Mouse (Mus musculus) spleen, adult 2 months (tissue): ENCODE measurements around the gene Pttg1. TPM values are rescaled to one million over a fixed set of nuclear protein-coding genes. Genes with fewer than 3 reads are reported as not detected.
A peak's percentile ranks its signal among the peaks of the same experiment; 100 is the strongest.

Source experiments
- DNase-seq, 2 experiments: peaks; one replicate each; pipeline versions ENCODE4 v3.0.0 to v3.0.0-alpha.2; 2012 to 2021; ENCODE audit warnings: low spot score in 2 of 2, low read depth in 1 of 2
- H3K27ac ChIP-seq: fragments of 200-500 bp; 2 replicates; pipeline ENCODE4 v1.5.1; 2012; ENCODE audit warnings: low read length, inconsistent platforms; ENCODE audit not compliant: insufficient read depth
- H3K27me3 ChIP-seq: fragments of 200-500 bp; 2 replicates; pipeline ENCODE4 v1.6.1; 2012; ENCODE audit warnings: mild to moderate bottlenecking, moderate library complexity, low read length, inconsistent platforms; ENCODE audit not compliant: control insufficient read depth, insufficient read depth
- H3K36me3 ChIP-seq: fragments of 200-500 bp; 2 replicates; pipeline ENCODE4 v1.6.1; 2012; ENCODE audit warnings: mild to moderate bottlenecking, low read length, inconsistent platforms; ENCODE audit not compliant: control insufficient read depth, insufficient read depth
- H3K4me1 ChIP-seq: fragments of 200-500 bp; 2 replicates; pipeline ENCODE4 v1.6.1; 2011; ENCODE audit warnings: inconsistent platforms; ENCODE audit not compliant: control insufficient read depth, insufficient read depth, insufficient read length
- H3K4me3 ChIP-seq: fragments of 200-500 bp; 2 replicates; pipeline ENCODE4 v1.5.1; 2011; ENCODE audit warnings: mild to moderate bottlenecking, inconsistent platforms; ENCODE audit not compliant: insufficient read depth, insufficient read length; ENCODE audit errors: extremely low read depth
- CTCF ChIP-seq: fragments of 200-500 bp; IDR thresholded peaks from 2 replicates; pipeline ENCODE4 v1.5.1; 2011; ENCODE audit warnings: mild to moderate bottlenecking, inconsistent platforms; ENCODE audit not compliant: insufficient read depth, insufficient read length, insufficient replicate concordance; ENCODE audit errors: extremely low read depth
- POLR2A ChIP-seq: fragments of 200-500 bp; IDR thresholded peaks from 2 replicates; pipeline ENCODE4 v1.6.1; 2011; ENCODE audit warnings: low read depth, low read length, inconsistent platforms
- WGBS: fragments of 180-500 bp; shearing (Covaris S2); methylation state at CpG from one replicate; pipeline ENCODE4 v1.1.7; 2018; 5-methylcytosine and 5-hydroxymethylcytosine counted together
- polyA plus RNA-seq: library from polyadenylated mRNA; depleted of rRNA; stranded (reverse); fragments of >200 nt; gene quantifications from 2 replicates; pipeline ENCODE4 v1.2.3, GENCODE M21; 2012

The Pttg1 gene
- polyA plus RNA-seq, 1 experiment: 15.6 TPM

DNA sequence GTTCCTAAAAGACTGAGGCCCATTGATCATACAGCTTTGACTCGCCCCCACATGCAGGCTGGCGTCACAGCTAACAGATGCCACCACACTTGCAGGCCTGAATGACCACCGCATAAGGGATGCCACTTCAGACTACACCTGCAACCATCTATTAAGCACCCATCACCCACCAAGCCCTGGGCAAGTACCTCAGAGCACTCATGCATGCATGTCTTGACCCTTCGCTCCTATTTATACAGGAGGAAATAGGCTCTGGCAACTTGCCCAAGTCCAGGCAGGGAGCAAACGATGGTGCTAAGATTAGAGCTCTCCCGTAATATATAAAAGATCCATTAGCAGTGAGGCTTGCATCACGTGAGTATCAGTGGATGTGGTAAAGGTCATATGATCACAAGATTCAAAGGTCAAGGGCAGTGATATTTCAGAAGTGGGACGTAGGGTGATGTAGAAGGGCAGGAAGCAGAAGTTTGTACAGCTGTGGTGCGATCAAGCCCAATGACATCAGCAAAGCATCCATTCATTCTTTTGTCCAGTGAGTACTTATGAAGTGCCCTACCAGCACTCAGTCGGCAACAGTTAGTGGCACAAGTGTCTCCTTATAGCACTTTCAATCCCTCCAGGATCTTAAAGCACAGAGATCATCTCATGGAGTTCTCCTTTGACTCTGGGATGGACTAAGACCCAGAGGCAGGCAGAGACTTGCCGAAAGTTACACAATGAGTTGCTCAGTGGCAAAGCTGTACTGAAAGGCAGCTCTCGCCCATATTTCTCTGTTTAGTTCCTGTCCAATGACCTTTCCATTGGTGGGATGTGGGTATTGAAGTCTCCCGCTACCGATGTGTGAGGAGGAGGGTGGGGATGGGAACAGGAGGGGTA lies 30.7 kb downstream of the Pttg1 start:
- DNase-seq: peak in 1 of 2 experiments; percentile 36
- WGBS: 63% methylated on average over 14 of the region's 14 CpGs
- Histone ChIP-seq H3K4me1 (peaks cover 4% of the 10 kb centered on the region; the same call in 1 of the 2 replicates), H3K27ac (no peak overlapping the region), H3K36me3 (no peaks in the 10 kb centered on the region), H3K27me3 (no peaks in the 10 kb centered on the region), H3K4me3 (no peak overlapping the region)
- TF ChIP-seq CTCF (no peak), POLR2A (no peak)

DNA sequence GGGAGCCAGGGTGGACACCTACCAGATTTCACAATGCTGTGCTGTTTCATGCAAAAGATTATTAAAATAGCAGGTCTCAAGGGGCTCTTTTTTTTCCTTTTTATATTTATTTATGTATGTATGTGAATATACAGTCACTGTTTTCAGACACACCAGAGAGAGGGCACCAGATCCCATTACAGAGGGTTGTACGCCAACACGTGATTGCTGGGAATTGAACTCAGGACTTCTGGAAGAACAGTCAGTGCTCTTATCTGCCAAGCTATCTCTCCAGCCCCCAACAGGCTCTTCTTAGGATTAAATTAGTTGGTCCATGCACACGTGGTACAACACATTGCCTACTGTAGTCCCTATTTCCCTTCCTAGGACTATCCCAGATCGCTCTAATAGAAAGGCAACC lies 32.7 kb downstream of the Pttg1 start:
- WGBS: 92% methylated on average over 4 of the region's 4 CpGs
- no peaks in the 10 kb centered on the region for H3K36me3 ChIP-seq
- no peak for DNase-seq

DNA sequence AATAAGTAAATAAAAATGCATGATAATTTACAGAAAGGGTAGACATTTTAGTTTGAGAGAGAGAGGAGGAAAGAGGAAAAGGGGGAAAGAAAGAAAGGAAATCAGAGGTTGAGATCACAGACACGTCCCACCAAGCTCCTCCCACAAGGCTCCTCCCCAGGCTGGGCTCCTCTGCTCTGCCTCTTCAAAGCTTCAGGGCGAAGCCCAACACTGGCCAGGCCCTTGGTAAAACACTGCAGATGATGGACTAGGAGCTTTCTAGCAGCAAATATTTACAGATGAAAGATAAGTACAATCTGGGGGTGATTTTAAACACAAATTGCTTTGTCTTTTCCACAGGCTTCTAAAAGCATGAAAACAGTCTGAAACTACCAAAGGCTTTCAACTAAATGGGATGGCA lies 33.3 kb downstream of the Pttg1 start:
- peaks cover 15% of the 10 kb centered on the region; the same call in 1 of the 2 replicates for H3K4me1 ChIP-seq
- no peaks in the 10 kb centered on the region for H3K27me3 ChIP-seq
- no peak for DNase-seq
- H3K36me3 ChIP-seq: no peaks in the 10 kb centered on the region
- TF ChIP-seq CTCF (no peak), POLR2A (no peak)
- no peak overlapping the region for H3K4me3 ChIP-seq
- 57% methylated on average over 2 of the region's 2 CpGs for WGBS
- H3K27ac ChIP-seq: no peak overlapping the region

More for the DNA sequence above, 32.7 kb downstream of the Pttg1 start:
- Histone ChIP-seq H3K27me3 (no peaks in the 10 kb centered on the region), H3K4me3 (no peak overlapping the region), H3K27ac (no peak overlapping the region), H3K4me1 (peaks cover 11% of the 10 kb centered on the region; the same call in 1 of the 2 replicates)
- TF ChIP-seq POLR2A: no peak
- no peak for TF ChIP-seq CTCF

DNA sequence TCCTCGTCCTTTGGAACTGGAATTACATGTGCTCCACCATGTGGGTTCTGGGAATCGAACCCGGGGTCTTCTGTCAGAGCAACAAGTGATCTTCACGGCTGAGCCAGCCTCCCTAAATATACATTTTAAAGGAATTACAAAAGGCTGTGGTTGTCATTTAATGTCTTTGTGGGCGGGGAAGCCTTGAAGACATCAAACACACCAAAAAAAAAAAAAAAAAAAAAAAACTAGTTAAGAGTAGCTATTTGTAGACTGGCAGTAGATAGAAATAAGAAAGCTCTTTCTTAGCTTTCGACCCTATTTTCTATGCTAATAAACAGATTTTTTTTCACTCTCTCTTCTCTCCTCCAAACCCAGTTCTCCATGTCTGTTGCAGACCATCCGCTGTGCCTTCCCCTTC lies 36.9 kb downstream of the Pttg1 start:
- Histone ChIP-seq H3K27me3 (no peaks in the 10 kb centered on the region), H3K27ac (no peak overlapping the region), H3K36me3 (no peaks in the 10 kb centered on the region), H3K4me1 (peaks cover 32% of the 10 kb centered on the region; the same call in 1 of the 2 replicates), H3K4me3 (no peak overlapping the region)
- no peak for DNase-seq
- WGBS: 81% methylated on average over 7 of the region's 7 CpGs
- TF ChIP-seq POLR2A (no peak), CTCF (no peak)

DNA sequence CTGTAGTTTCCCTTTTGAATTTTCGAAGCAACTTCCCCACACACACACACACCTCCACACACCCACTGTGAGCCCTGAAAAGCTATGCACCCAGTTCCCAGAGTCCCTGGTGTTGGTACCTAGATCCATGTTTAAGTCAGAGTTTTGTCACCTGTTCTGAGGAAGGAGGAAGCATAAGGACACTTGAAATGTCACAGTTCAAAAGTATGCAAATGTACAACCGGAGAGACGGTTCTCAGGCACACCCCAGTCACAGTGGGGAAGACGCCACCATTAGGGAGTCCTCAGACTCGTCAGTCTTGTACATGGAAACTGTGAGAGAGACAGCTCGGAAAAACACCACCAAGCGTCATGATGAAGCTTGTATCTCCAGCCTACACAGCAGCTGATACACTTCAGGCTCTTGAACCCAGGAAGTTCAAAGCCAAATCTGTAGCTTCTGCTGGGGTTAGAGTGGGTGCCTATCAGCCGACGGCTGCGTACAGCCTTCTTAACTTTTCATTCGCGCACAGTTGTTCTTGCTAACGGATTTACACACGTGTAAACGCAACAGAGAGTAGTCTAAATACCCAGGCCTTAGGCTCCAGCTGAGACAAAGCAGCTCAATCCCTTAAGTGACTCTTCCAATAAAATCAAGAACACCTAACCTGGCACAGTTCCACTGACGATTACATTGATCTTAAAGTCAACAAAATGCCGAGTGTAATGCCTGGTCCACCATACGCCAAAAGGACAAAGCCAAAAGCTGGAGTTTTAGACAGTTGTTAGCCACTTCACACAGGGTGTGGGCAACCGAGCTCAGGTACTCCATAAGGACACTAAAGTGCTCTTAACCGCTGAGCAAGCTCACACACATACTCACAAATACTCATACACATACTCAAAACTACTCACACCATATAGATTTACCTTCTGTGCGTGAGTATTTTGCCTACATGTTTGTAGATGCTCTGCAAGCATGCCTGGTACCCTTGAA lies 37.6 kb downstream of the Pttg1 start:
- Histone ChIP-seq H3K36me3 (no peaks in the 10 kb centered on the region), H3K4me3 (peak overlapping the region; percentile 41), H3K4me1 (peaks cover 36% of the 10 kb centered on the region; the same call in 1 of the 2 replicates), H3K27ac (peak overlapping the region; percentile 62), H3K27me3 (no peaks in the 10 kb centered on the region)
- TF ChIP-seq POLR2A: no peak
- no peak for TF ChIP-seq CTCF
- peak; percentile 55 to 65 for DNase-seq
- WGBS: 59% methylated on average over 21 of the region's 21 CpGs

DNA sequence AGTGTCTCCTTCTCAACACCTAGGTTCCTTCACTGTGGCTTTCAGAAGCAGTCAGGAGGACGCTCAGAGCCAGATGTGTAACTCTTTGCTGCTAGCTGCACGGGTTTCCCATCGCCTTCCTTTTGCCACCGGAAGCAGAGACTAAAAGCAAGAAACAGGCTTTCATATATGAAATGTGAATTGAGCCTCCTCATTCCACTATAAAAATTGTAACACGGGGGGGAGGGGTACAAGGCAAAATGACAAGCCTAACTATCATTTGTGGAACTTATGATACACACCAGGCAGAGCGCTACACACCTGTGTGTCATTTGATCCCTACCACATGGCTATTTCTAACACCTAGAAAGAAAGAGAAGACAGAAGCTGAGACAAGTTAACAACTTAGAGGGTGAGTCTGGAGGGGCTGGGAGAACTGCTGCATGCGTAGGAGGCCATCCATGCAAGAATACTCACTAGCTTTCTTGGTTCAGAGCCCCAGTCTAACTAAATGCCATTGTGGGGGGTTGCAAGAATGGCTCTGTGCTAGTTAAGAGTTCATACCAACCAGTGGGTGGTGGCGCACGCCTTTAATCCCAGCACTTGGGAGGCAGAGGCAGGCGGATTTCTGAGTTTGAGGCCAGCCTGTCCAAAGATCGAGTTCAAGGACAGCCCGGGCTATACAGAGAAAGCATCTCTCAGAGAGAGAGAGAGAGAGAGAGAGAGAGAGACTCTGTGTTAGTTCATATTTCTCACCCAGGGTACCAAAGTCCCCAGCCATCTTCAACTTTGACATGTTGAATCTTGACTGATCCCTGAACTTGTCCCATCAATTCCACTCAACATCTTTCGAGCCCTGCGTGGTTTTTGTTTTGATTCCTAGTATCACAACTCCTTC lies 38.8 kb downstream of the Pttg1 start:
- Histone ChIP-seq H3K36me3 (no peaks in the 10 kb centered on the region), H3K27me3 (no peaks in the 10 kb centered on the region), H3K27ac (peak overlapping the region; percentile 62; the same call in 1 of the 2 replicates), H3K4me1 (peaks cover 36% of the 10 kb centered on the region; the same call in 1 of the 2 replicates), H3K4me3 (no peak overlapping the region)
- no peak for DNase-seq
- WGBS: 79% methylated on average over 14 of the region's 14 CpGs
- TF ChIP-seq POLR2A (no peak), CTCF (no peak)
